Mouse (Mus musculus): ENCODE data around the gene Gdnf. TPM values are rescaled to one million over a fixed set of nuclear protein-coding genes. Genes with fewer than 3 reads are reported as not detected.

Gene Gdnf
- polyA plus RNA-seq, 1 experiment from 2014 or later, result 0.05 TPM

GRCm38 (mm10) chr15:7877560-7878467, 67.2 kb downstream of the Gdnf start:
- H3K27me3 ChIP-seq (ENCODE audit: insufficient read depth, low read length), result no peaks in the 10 kb centered on the region
- H3K36me3 ChIP-seq (ENCODE audit: insufficient read depth), result no peaks in the 10 kb centered on the region; the same call in 1 of the 2 replicates
- no peak overlapping the region for H3K4me2 ChIP-seq
- H3K4me1 ChIP-seq (ENCODE audit: insufficient read depth), result no peaks in the 10 kb centered on the region
- no peak overlapping the region for H3K9ac ChIP-seq
- H3K4me3 ChIP-seq (ENCODE audit: low read depth, low read length), result no peak overlapping the region
- TF ChIP-seq CTCF (IDR thresholded peaks at IDR 0.05; ENCODE audit: low read depth), result no peak
- DNase-seq, result peak; percentile 50
- WGBS, result 64% methylated on average over 22 of the region's 22 CpGs
- H3K9me3 ChIP-seq (ENCODE audit: low read depth, low read length), result no peaks in the 10 kb centered on the region
- H3K27ac ChIP-seq (ENCODE audit: low read depth), result no peak overlapping the region
- ATAC-seq (ENCODE audit: insufficient read depth), result no peak

GRCm38 (mm10) chr15:7878861-7879260, 68.2 kb downstream of the Gdnf start:
- H3K27me3 ChIP-seq (ENCODE audit: insufficient read depth, low read length), result no peaks in the 10 kb centered on the region
- no peaks in the 10 kb centered on the region; the same call in 1 of the 2 replicates for H3K36me3 ChIP-seq (ENCODE audit: insufficient read depth)
- WGBS, result 73% methylated on average over 10 of the region's 10 CpGs

GRCm38 (mm10) chr15:7879956-7880355, 69.3 kb downstream of the Gdnf start:
- 52% methylated on average over 7 of the region's 7 CpGs for WGBS
- H3K27ac ChIP-seq (ENCODE audit: low read depth), result no peak overlapping the region
- H3K4me2 ChIP-seq, result no peak overlapping the region
- ATAC-seq (ENCODE audit: insufficient read depth), result no peak
- no peaks in the 10 kb centered on the region; the same call in 1 of the 2 replicates for H3K36me3 ChIP-seq (ENCODE audit: insufficient read depth)
- H3K9me3 ChIP-seq (ENCODE audit: low read depth, low read length), result no peaks in the 10 kb centered on the region
- no peak for TF ChIP-seq CTCF (IDR thresholded peaks at IDR 0.05; ENCODE audit: low read depth)
- no peaks in the 10 kb centered on the region for H3K4me1 ChIP-seq (ENCODE audit: insufficient read depth)
- H3K4me3 ChIP-seq (ENCODE audit: low read depth, low read length), result no peak overlapping the region
- no peaks in the 10 kb centered on the region for H3K27me3 ChIP-seq (ENCODE audit: insufficient read depth, low read length)
- H3K9ac ChIP-seq, result no peak overlapping the region
- peak; percentile 10 for DNase-seq

More at GRCm38 (mm10) chr15:7878861-7879260, 68.2 kb downstream of the Gdnf start:
- Histone ChIP-seq H3K27ac (ENCODE audit: low read depth) (no peak overlapping the region), H3K9me3 (ENCODE audit: low read depth, low read length) (no peaks in the 10 kb centered on the region), H3K9ac (no peak overlapping the region), H3K4me2 (no peak overlapping the region), H3K4me3 (ENCODE audit: low read depth, low read length) (no peak overlapping the region), H3K4me1 (ENCODE audit: insufficient read depth) (no peaks in the 10 kb centered on the region)
- TF ChIP-seq CTCF (IDR thresholded peaks at IDR 0.05; ENCODE audit: low read depth), result no peak
- ATAC-seq (ENCODE audit: insufficient read depth) (no peak), DNase-seq (no peak)

- Histone ChIP-seq H3K27me3 (ENCODE audit: insufficient read depth, low read length) (no peaks in the 10 kb centered on the region), H3K36me3 (ENCODE audit: insufficient read depth) (no peaks in the 10 kb centered on the region; the same call in 1 of the 2 replicates), H3K4me1 (ENCODE audit: insufficient read depth) (no peaks in the 10 kb centered on the region), H3K4me2 (no peak overlapping the region), H3K27ac (ENCODE audit: low read depth) (no peak overlapping the region), H3K9ac (no peak overlapping the region), H3K4me3 (ENCODE audit: low read depth, low read length) (no peak overlapping the region), H3K9me3 (ENCODE audit: low read depth, low read length) (no peaks in the 10 kb centered on the region)
- WGBS, result 91% methylated on average over 11 of the region's 11 CpGs
- no peak for ATAC-seq (ENCODE audit: insufficient read depth)
- TF ChIP-seq CTCF (IDR thresholded peaks at IDR 0.05; ENCODE audit: low read depth), result no peak
- DNase-seq, result no peak
Observed at GRCm38 (mm10) chr15:7884181-7884580, 73.5 kb downstream of the Gdnf start.

- Histone ChIP-seq H3K4me3 (ENCODE audit: low read depth, low read length) (no peak overlapping the region), H3K4me2 (no peak overlapping the region), H3K9ac (no peak overlapping the region), H3K27ac (ENCODE audit: low read depth) (no peak overlapping the region), H3K27me3 (ENCODE audit: insufficient read depth, low read length) (no peaks in the 10 kb centered on the region), H3K4me1 (ENCODE audit: insufficient read depth) (no peaks in the 10 kb centered on the region), H3K9me3 (ENCODE audit: low read depth, low read length) (no peaks in the 10 kb centered on the region), H3K36me3 (ENCODE audit: insufficient read depth) (no peaks in the 10 kb centered on the region; the same call in 1 of the 2 replicates)
- 59% methylated on average over 10 of the region's 10 CpGs for WGBS
- DNase-seq (no peak), ATAC-seq (ENCODE audit: insufficient read depth) (no peak)
- no peak for TF ChIP-seq CTCF (IDR thresholded peaks at IDR 0.05; ENCODE audit: low read depth)
Observed at GRCm38 (mm10) chr15:7885106-7885505, 74.5 kb downstream of the Gdnf start.

GRCm38 (mm10) chr15:7886591-7886990, 75.9 kb downstream of the Gdnf start:
- Histone ChIP-seq H3K27ac (ENCODE audit: low read depth) (no peak overlapping the region), H3K27me3 (ENCODE audit: insufficient read depth, low read length) (no peaks in the 10 kb centered on the region), H3K4me2 (no peak overlapping the region), H3K4me3 (ENCODE audit: low read depth, low read length) (no peak overlapping the region), H3K9ac (no peak overlapping the region), H3K4me1 (ENCODE audit: insufficient read depth) (peaks cover 2% of the 10 kb centered on the region; the same call in 1 of the 2 replicates), H3K9me3 (ENCODE audit: low read depth, low read length) (no peaks in the 10 kb centered on the region), H3K36me3 (ENCODE audit: insufficient read depth) (no peaks in the 10 kb centered on the region; the same call in 1 of the 2 replicates)
- no peak for TF ChIP-seq CTCF (IDR thresholded peaks at IDR 0.05; ENCODE audit: low read depth)
- no peak for ATAC-seq (ENCODE audit: insufficient read depth)
- WGBS, result 84% methylated on average over 8 of the region's 8 CpGs
- no peak for DNase-seq
